Mouse (Mus musculus): Measurements from ENCODE around the gene Ficd.

Ficd gene

DNA sequence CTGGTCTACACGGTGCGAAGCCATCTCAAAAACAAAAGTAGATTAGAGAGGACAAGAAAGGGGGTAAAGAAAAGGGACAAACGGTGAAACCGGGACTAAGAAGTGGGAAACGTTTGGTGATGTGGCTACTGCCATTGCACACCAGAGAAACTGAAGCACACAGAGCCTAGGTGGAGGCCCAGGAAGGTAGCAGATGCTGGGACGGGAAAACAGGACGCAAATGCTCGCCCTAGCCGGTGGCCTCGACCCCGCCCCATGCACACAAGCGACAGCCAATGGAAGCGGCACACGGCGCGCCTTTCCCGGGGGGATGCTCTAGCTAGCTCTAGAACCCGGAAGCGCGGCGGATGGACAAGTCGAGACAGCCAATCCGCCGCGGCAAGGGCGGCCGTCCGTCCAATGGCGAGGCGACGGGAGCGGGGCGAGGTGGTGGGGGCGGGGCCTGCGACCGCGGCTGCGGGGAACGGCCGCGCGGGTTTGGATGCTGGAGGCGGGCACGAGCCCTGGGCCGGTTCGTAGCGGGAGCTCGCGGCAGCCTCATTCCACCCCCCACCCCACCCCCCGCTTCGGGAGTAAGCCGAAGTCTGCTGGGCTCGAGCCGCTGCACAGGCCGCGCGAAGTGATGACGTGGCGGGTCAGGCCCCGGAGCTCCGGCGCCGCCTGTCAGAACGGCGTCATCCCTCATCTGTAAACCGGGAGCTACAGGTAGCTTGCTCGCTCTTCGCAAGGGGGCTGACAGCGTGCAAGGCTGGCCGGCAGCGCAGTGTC, at the start of gene Ficd:
TSS of gene Ficd (plus strand) at position 459 of the 768 bp plus-strand sequence.
- peak; percentile 83 for DNase-seq (ENCODE audit: low spot score)

GRCm38 (mm10) chr5:113687514-113687913, 48.1 kb upstream of the Ficd start:
- DNase-seq (ENCODE audit: low spot score) = no peak

DNA sequence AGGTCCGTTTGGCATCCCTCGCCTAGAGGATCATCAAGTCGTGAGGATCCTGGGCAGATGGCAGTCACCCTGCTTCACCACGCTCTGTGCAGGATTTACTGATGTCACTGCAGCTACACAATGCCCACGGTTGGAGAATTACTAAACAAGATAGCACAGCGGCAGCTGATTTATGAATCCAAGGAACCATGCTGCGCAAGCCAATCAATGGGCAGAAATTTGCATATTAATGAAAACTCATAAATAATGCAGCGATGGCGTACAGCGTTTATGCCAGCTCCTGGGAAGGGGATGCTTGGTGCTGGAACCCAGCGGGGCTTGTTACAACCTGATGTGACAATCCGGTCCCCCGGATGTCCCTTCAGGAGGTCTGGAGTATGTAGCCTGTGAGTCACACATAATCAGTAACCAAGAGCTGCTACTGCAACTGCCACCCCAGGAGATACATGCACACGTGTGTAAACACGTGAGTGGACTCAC, 45.5 kb upstream of the Ficd start:
- DNase-seq (ENCODE audit: low spot score) = no peak

DNA sequence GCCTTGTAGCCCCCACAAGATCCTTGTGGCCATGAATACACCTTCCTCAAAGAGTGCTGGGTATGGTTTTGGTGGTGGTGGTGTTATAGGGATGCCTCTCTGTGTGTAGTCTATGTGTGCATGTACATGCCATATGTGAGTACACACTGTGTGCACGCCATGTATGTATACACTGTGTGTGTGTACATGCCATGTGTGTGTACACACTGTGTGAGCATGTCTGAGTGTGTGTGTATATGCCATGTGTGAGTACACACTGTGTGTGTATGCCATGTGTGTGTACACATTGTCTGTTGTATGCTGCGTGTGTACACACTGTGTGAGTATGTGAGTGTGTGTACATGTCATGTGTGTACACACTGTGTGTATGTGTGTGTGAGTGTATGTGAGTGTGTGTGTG, 44.7 kb upstream of the Ficd start:
- DNase-seq (ENCODE audit: low spot score) = no peak

- DNase-seq (ENCODE audit: low spot score) = no peak
These were observed 42.3 kb upstream of the Ficd start for GRCm38 (mm10) chr5:113693196-113693755.

DNA sequence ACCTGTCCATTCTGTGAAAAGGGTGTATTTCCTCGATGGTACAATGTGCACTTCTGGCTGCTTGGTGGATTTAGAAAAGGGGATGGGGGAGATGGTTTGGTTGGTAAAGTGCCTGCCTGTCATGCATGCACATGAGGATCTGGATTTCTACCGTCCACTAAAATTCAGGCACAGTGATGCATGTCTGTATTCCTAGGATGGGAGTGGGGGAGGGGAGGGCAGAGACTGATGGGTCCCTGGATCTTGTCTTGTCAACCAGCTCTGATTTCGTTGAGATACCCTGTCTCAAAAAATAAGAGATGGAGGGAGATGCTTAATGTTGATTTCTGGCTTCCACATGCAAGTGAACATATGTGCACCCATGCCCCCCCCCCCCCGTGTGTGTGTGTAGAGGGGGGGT, 41.6 kb upstream of the Ficd start:
- no peak for DNase-seq (ENCODE audit: low spot score)

DNA sequence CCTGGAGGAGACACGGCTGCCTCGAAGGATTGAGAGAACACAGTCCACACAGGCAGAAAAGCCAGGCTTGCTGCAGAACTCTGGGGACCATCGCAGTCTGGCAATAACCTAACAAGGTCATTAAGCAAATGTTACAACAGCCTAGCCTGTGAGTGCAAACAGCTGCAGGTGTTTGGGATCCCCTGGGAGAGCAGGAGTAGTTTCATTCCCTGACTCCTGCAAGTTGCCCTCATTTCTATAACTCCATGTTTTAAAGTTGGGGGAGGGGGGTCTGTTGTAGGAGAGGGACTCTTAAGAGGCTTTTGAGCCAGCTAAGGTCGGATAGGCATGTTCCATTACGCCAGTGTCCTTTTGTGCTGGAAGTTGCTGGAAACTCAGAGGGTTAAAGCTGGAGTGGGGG, 41.2 kb upstream of the Ficd start:
- no peak for DNase-seq (ENCODE audit: low spot score)

- no peak for DNase-seq (ENCODE audit: low spot score)
These were observed 35.1 kb upstream of the Ficd start for GRCm38 (mm10) chr5:113700388-113701023.

GRCm38 (mm10) chr5:113703803-113704585, 31.6 kb upstream of the Ficd start:
- DNase-seq (ENCODE audit: low spot score) = no peak

DNA sequence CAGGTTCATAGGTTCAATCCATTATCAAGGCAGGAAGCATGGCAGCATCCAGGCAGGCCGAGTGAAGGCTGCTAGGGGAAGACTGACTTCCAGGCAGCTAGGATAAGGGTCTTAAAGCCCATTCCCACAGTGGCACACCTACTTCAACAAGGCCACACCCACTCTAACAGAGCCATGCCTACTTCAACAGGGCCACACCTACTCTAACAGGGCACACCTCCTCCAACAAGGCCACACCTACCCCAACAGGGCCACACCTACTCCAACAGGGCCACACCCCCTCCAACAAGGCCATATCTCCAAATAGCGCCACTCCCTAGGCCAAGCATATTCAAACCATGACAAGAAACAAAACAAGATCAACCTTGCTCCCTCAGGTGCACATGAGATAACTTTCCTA, 22.7 kb upstream of the Ficd start:
- DNase-seq (ENCODE audit: low spot score) = no peak

GRCm38 (mm10) chr5:113716581-113717388, 18.8 kb upstream of the Ficd start:
- no peak for DNase-seq (ENCODE audit: low spot score)

DNA sequence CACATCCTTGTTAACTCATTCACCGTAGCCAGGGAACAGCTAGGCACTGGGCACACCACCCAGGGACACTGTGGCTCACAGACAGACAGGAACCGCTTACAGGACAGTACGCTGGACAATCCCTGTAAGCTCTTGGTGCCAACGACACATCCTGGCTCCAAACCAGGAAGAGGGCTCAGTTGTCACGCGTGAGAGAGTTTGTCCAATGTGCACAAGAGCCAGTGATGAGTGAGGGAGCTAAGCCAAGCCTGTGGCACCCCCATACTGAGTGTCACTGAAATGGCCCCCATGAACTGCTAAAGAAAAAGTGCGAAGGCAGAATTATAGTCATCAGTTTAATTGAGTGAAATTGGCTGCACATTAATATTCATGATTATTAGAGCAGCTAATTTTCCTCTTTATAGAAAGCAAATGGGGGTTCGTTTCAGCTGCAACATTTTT, 16.4 kb upstream of the Ficd start:
- DNase-seq (ENCODE audit: low spot score) = no peak

GRCm38 (mm10) chr5:113722224-113723013, 13.2 kb upstream of the Ficd start:
- DNase-seq (ENCODE audit: low spot score) = no peak

DNA sequence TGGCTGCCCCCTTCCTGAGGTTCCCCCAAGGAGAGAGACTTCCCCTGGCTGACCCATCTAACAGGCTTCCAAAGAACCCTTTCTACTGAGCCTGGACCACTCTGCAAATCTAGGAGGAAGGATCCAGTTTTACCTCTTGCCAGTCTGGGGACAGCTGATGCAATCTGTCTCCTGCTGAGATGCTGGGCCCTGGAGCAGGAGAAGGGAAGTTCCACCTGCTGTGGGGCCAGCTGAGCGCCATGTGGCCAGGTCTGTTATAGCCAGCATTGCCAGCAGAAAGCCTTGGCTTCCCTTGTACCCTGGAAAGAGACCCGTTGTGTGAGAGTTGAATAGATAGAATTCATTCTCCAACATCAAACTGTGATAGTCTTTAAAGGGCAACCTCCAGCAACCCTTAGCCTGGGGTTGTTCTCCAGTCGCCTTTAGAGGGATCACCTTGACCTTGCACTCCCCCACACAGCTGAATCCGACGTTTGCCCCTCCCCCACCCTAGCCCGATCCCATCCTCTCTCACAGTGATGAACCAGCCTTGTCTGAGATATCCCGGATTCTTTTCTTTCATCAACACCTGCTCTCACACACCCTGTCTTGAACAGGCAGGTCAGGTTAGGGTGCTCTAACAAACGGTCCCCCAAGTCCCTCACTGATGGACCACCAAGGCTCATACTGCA, 11.9 kb upstream of the Ficd start:
- DNase-seq (ENCODE audit: low spot score) = no peak

DNA sequence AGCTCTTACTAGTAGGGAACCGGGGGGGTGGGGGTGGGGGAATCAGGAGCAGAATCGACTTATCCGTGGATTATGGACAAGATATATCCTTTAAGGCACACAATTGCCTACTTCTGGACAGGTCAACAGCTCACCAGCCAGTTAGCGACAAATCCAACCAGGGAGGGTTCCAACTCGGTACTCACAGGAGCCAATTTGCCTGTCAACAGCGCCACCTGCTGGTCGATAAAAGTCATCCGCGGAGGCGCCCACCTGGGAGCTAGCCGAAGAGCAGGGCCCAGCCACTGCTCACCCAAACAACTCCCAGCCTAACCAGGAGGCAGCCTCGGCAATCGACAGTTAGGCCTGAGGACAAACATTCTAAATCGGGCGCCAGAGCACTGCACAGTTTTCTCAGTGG, 11.2 kb upstream of the Ficd start, which contains the start of gene 1700069L16Rik:
TSS of gene 1700069L16Rik (minus strand) at position 327 of the 400 bp plus-strand sequence.
- DNase-seq (ENCODE audit: low spot score) = peak; percentile 77

GRCm38 (mm10) chr5:113725417-113725816, 10.2 kb upstream of the Ficd start:
- no peak for DNase-seq (ENCODE audit: low spot score)

GRCm38 (mm10) chr5:113726618-113727017, 9.0 kb upstream of the Ficd start:
- DNase-seq (ENCODE audit: low spot score) = no peak

DNA sequence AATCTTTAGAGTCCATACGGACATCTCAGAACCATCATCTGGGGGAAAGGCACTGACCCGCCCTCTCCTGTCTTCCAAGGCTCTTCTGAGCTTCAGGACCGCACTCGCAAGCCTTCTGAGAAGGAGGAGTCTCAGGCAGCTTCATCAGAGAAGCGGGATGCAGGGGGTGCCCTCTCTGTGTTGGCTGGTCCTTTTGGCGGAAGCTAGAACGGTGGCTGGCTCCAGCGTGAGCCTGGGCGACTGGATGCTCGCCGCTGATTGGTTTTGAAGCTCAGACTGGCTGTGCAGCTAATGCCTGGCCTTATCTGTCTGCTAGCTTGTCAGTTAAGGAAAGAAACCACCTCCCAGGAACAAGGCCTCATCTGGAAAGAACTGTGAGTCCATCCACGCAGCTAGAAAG, 8.4 kb upstream of the Ficd start:
- DNase-seq (ENCODE audit: low spot score) = no peak

- DNase-seq (ENCODE audit: low spot score) = no peak
These were observed 7.6 kb upstream of the Ficd start for GRCm38 (mm10) chr5:113728011-113728410.

GRCm38 (mm10) chr5:113728691-113729090, 6.9 kb upstream of the Ficd start:
- no peak for DNase-seq (ENCODE audit: low spot score)
